Mouse (Mus musculus) midbrain, embryonic 16.5 days (tissue): ENCODE measurements around the gene Lamtor4. TPM values are rescaled to one million over a fixed set of nuclear protein-coding genes. Genes with fewer than 3 reads are reported as not detected.
"Not testable (repeated sequence)": the region's sequence is repeated elsewhere in the genome, so short reads cannot be mapped to it uniquely, and the experiment has no call there.

Experiments used
- ATAC-seq: fragments of 200-750 bp; cut with Nextera tagmentation; 2 replicates; pipeline ENCODE4 v1.8.0; 2017; ENCODE audit warnings: moderate TSS enrichment
- H3K27ac ChIP-seq: fragments of 300-500 bp; sonication (generic); 2 replicates; pipeline ENCODE4 v1.5.1; 2014; ENCODE audit warnings: mild to moderate bottlenecking, low read length, mixed read lengths
- H3K27me3 ChIP-seq: fragments of 300-500 bp; sonication (generic); 2 replicates; pipeline ENCODE4 v1.6.1; 2014; ENCODE audit warnings: low read depth, low read length, mixed read lengths; ENCODE audit not compliant: control insufficient read depth, insufficient read depth
- H3K36me3 ChIP-seq: fragments of 300-500 bp; sonication (generic); 2 replicates; pipeline ENCODE4 v1.6.1; 2014; ENCODE audit warnings: mild to moderate bottlenecking, low read length, moderate library complexity, mixed read lengths; ENCODE audit not compliant: control insufficient read depth, insufficient read depth
- H3K4me1 ChIP-seq: fragments of 300-500 bp; sonication (generic); 2 replicates; pipeline ENCODE4 v1.6.1; 2014; ENCODE audit warnings: mild to moderate bottlenecking, low read length, mixed read lengths; ENCODE audit not compliant: control insufficient read depth, insufficient read depth
- H3K4me2 ChIP-seq: fragments of 300-500 bp; sonication (generic); 2 replicates; pipeline ENCODE4 v1.6.1; 2014; ENCODE audit warnings: mild to moderate bottlenecking, low read length, mixed read lengths
- H3K4me3 ChIP-seq: fragments of 300-500 bp; sonication (generic); 2 replicates; pipeline ENCODE4 v1.5.1; 2014; ENCODE audit warnings: low read depth, mild to moderate bottlenecking, low read length, moderate library complexity, mixed read lengths
- H3K9ac ChIP-seq: fragments of 300-500 bp; sonication (generic); 2 replicates; pipeline ENCODE4 v1.6.1; 2014; ENCODE audit warnings: low read depth, low read length, mixed read lengths
- H3K9me3 ChIP-seq: fragments of 300-500 bp; sonication (generic); replicated peaks from 2 replicates; pipeline ENCODE4 v1.6.1; 2014; ENCODE audit warnings: mild to moderate bottlenecking, low read length, mixed read lengths; ENCODE audit not compliant: control insufficient read depth, poor library complexity, severe bottlenecking
- WGBS: fragments of 180-500 bp; shearing (Covaris S2); extraction: QIAGEN DNeasy Blood & Tissue Kit; methylation state at CpG from one replicate; pipeline ENCODE4 v1.1.7; 2014; 5-methylcytosine and 5-hydroxymethylcytosine counted together
- polyA plus RNA-seq: library from polyadenylated mRNA; unstranded; fragments of >200 nt; fragmentation: Nextera tagmentation; extraction: Ambion mirVana; gene quantifications from 2 replicates; pipeline ENCODE4 v1.2.1, GENCODE M21; 2015

The Lamtor4 gene
- polyA plus RNA-seq, result 95.4 and 101 TPM in 2 replicates

DNA sequence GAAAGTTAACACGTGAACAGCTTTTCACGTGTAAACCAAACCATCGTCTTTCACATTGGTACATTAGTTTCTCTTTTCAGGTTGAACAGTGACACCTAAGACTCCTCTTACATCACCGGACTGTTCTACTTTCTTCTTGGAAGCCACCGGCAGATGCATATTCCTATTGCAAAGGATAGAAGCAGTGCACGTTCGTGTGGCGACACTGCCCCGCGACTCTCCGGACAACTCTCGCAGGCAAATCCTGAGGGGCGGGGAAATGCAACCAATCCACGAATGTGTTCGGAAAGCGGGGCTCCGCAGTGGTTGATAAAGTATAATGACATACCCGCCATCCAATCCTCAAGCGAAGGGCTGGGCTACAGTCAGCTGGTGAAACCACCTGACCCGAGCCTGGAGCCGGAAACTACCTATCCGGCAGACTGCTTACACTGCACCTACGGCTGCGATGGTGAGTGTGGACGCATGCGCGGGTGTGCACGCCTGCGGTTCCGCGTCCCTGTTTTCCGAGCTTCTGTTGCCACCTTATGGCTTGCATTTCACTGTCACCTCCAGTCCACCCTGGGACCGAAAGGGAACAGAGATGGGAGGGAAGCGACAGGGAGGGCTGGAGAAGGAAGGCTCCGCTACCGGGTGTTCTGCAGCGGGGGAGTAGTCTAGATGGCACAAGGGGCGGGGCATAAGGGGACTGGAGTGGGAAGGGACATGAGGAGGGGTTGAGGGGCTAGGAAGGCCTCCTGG, at the start of gene Lamtor4:
TSS of gene Lamtor4 (plus strand) at position 130 of the 741 bp plus-strand sequence.
- peak within 1 kb of the TSS; percentile 75 for H3K4me2 ChIP-seq
- peak within 1 kb of the TSS; percentile 71 for H3K4me3 ChIP-seq
- no peaks in the 10 kb centered on the region for H3K9me3 ChIP-seq
- peaks cover 15% of the 10 kb centered on the region for H3K4me1 ChIP-seq
- no peaks in the 10 kb centered on the region for H3K27me3 ChIP-seq
- ATAC-seq, result peak; percentile 100
- peak within 1 kb of the TSS; percentile 90 for H3K27ac ChIP-seq
- WGBS, result under 1% methylated on average over 38 of the region's 38 CpGs
- peak within 1 kb of the TSS; percentile 85 for H3K9ac ChIP-seq
- peaks cover 8% of the 10 kb centered on the region; the same call in 1 of the 2 replicates for H3K36me3 ChIP-seq

DNA sequence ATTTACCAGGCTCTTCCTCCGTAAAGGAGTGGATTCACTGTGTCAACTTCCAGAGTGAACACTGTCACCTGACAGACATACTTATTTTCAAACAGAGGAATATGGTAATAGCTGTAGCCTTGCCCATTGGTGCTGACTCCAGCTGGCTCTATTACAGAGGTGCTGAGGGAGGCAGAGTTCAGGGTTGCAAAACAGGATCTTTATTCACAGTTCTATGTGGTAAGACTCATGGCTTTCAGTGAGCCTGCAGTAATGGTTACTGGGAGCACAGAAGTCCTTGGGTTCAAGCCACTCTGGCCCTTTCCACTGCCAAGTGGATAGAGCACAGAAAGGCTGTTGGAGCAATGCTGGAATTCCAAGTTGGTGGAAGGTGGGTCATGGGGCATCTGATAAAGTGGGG, 48.0 kb upstream of the Lamtor4 start:
- H3K4me1 ChIP-seq, result no peaks in the 10 kb centered on the region
- no peak for ATAC-seq
- no peak overlapping the region for H3K9ac ChIP-seq
- no peak overlapping the region for H3K27ac ChIP-seq
- no peaks in the 10 kb centered on the region for H3K9me3 ChIP-seq
- H3K27me3 ChIP-seq, result no peaks in the 10 kb centered on the region
- 90% methylated on average over 1 of the region's 1 CpGs for WGBS
- no peak overlapping the region for H3K4me2 ChIP-seq
- H3K4me3 ChIP-seq, result no peak overlapping the region
- no peaks in the 10 kb centered on the region for H3K36me3 ChIP-seq

DNA sequence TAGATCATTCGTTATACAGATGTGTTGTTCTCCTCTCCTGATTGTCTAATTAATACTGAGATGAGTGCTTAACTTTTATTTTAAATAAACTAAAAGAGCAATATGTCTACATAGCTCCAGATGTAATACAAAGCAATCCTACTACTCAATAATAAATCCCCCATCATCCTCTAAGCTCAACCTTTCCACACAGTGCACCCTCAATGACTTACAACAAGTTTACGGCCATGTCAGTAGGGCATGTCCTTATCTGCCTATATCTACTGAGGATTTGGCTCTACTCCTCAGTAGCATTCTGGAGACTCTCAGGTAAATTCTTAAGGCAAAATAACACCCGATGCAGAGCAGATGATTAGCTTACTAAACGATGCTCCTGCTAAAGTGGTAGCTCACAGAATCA, 47.4 kb upstream of the Lamtor4 start:
- H3K27me3 ChIP-seq, result no peaks in the 10 kb centered on the region
- H3K4me2 ChIP-seq, result no peak overlapping the region
- no peak overlapping the region for H3K9ac ChIP-seq
- H3K9me3 ChIP-seq, result no peaks in the 10 kb centered on the region
- H3K4me3 ChIP-seq, result no peak overlapping the region
- no peak for ATAC-seq
- no peak overlapping the region for H3K27ac ChIP-seq
- no peaks in the 10 kb centered on the region for H3K36me3 ChIP-seq
- no peaks in the 10 kb centered on the region for H3K4me1 ChIP-seq
- WGBS, result 86% methylated on average over 4 of the region's 4 CpGs

DNA sequence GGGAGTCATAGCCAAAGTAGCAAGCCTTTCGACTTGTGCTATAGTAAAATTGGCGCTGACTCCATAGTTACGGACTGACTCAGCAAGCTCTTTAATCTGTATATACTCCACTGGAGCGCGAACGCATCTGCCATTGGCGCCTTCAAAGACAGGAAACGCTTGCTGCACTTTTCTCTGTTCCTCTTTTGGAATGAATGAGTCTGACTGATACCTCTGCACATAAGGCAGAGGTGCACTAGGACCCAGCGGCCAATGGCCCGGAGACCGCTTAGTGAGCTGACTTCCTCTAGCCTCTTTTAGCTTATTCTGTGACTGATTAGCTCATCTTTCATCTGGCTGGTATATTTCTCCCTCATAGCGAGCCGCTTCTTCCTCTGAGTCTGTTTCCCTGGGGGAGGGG, 38.6 kb upstream of the Lamtor4 start:
- not testable (repeated sequence) for H3K9ac ChIP-seq, H3K27me3 ChIP-seq, H3K36me3 ChIP-seq, H3K9me3 ChIP-seq, ATAC-seq, H3K27ac ChIP-seq, H3K4me2 ChIP-seq, H3K4me3 ChIP-seq, H3K4me1 ChIP-seq
- WGBS, result 94% methylated on average over 13 of the region's 13 CpGs

DNA sequence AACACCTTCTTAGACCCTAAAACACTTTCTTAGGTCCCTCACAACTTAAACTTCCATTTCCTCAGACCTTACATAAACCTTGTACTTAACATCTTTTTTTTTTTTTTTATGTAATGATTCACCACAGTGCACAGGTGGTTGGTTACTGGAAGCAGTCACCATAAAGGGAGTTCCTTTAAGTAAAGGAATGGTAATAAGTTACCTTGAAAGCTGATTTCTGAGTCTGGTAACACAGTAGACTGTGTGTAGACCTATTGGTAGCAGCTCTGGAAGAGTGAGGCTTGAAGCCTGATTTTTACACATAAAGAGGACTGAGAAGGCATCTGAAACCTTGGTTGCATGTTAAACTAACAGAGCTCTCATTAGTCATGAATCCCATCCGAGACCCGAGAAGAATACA, 35.4 kb upstream of the Lamtor4 start:
- no peaks in the 10 kb centered on the region for H3K27me3 ChIP-seq
- no peak overlapping the region for H3K9ac ChIP-seq
- H3K4me1 ChIP-seq, result no peaks in the 10 kb centered on the region
- no peak overlapping the region for H3K27ac ChIP-seq
- no peaks in the 10 kb centered on the region for H3K9me3 ChIP-seq
- no peak overlapping the region for H3K4me2 ChIP-seq
- 76% methylated on average over 2 of the region's 2 CpGs for WGBS
- no peaks in the 10 kb centered on the region for H3K36me3 ChIP-seq
- no peak for ATAC-seq
- H3K4me3 ChIP-seq, result no peak overlapping the region

DNA sequence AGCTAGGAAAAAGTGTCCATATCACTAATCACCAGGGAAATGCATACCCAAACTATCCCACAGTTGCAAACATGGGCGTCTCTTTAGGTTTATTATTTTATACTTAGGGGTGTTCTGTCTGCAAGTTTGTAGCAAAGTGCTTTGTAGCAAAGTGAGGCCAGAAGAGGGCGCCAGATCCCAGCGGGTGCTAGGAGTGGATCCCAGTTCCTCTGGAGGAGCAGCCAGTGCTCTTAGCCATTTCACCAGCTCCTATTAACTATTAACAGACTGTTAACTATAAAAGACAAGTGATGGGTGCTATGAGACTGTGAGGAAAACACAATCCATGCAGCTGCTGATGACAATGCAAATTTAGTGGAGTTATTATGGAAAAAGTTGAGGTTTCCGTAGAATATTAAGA, 33.2 kb upstream of the Lamtor4 start:
- 24% methylated on average over 4 of the region's 4 CpGs for WGBS
- Histone ChIP-seq H3K27ac (no peak overlapping the region), H3K4me1 (no peaks in the 10 kb centered on the region), H3K27me3 (no peaks in the 10 kb centered on the region), H3K4me2 (no peak overlapping the region), H3K4me3 (no peak overlapping the region), H3K9ac (no peak overlapping the region), H3K9me3 (no peaks in the 10 kb centered on the region), H3K36me3 (no peaks in the 10 kb centered on the region)
- no peak for ATAC-seq

DNA sequence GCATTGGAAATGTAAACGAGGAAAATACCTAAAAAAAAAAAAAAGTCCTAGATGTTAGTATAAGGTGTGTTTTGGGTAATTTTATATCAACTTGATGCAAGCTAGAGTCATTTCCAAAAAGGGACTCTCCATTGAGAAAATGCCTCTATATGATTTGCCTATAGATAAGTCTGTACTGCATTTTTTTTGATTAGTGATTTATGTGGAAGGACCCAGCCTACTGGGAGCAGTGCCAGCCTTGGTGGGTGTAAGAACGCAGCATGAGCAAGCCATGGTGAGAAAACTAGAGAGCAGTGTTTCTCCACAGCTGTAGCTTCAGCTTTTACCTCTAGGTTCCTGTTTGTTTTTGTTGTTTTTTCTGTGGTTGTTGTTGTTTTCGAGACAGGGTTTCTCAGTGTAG, 32.0 kb upstream of the Lamtor4 start:
- H3K4me3 ChIP-seq, result no peak overlapping the region
- H3K27ac ChIP-seq, result no peak overlapping the region
- WGBS, result 73% methylated on average over 3 of the region's 3 CpGs
- no peaks in the 10 kb centered on the region for H3K27me3 ChIP-seq
- H3K36me3 ChIP-seq, result no peaks in the 10 kb centered on the region
- no peak for ATAC-seq
- no peaks in the 10 kb centered on the region for H3K9me3 ChIP-seq
- H3K4me1 ChIP-seq, result no peaks in the 10 kb centered on the region
- no peak overlapping the region for H3K4me2 ChIP-seq
- H3K9ac ChIP-seq, result no peak overlapping the region

DNA sequence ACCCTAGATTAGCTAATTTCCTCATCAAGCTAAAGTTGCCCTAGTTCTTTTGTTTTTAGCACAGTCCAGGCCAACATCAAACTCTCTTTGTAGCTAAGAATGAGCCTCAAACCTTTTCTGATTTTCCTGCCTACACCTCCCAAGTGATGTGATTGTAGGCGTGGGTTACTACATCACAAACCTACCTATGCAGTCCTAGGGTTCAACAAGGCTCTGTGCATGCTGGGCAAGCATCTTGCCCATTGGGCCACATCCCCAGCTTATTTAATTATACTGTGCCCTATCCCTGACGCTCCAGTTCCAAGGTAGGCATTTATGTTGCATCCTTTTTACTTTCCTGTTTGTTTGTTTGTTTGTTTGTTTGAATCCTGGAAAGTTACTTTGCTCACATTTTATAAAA, 29.6 kb upstream of the Lamtor4 start, which contains the start of gene Nxpe5:
TSS of gene Nxpe5 (plus strand) at position 199 of the 400 bp plus-strand sequence.
- Histone ChIP-seq H3K4me2 (no peak within 1 kb of the TSS), H3K9me3 (no peaks in the 10 kb centered on the region), H3K27me3 (no peaks in the 10 kb centered on the region), H3K27ac (no peak within 1 kb of the TSS), H3K4me1 (no peaks in the 10 kb centered on the region), H3K4me3 (no peak within 1 kb of the TSS), H3K9ac (no peak within 1 kb of the TSS), H3K36me3 (no peaks in the 10 kb centered on the region)
- ATAC-seq, result no peak
- WGBS, result 61% methylated on average over 2 of the region's 2 CpGs

DNA sequence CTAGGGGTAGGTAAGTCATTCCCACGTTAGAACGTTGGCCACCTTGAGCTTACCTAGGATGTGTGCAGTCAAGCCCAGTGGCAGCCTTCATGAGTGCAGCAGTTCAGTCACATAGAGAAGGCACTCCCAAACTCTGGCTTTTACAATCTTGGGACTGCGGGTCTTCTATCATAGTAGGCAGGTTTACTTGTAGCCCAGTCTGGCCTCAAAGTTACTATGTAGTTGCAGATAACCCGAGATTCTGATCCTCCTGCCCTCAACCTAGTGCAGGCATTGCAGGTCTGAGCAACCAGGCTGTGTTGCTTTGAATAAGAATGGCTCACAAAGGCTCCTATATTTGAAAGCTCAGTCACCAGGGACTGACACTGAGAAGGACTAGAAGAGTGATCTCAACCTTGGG, 28.8 kb upstream of the Lamtor4 start:
- Histone ChIP-seq H3K4me2 (no peak overlapping the region), H3K27ac (no peak overlapping the region), H3K36me3 (no peaks in the 10 kb centered on the region), H3K4me3 (no peak overlapping the region), H3K9ac (no peak overlapping the region), H3K9me3 (no peaks in the 10 kb centered on the region), H3K4me1 (no peaks in the 10 kb centered on the region), H3K27me3 (no peaks in the 10 kb centered on the region)
- WGBS, result 80% methylated on average over 4 of the region's 4 CpGs
- no peak for ATAC-seq
